Mouse (Mus musculus): Measurements from ENCODE around the gene 4933417A18Rik. TPM values are rescaled to one million over a fixed set of nuclear protein-coding genes. Genes with fewer than 3 reads are reported as not detected.
"Not testable (repeated sequence)": the region's sequence is repeated elsewhere in the genome, so short reads cannot be mapped to it uniquely, and the experiment has no call there.

4933417A18Rik gene
- total and polyA plus RNA-seq, 3 experiments: not detected

- H3K4me1 ChIP-seq (ENCODE audit: insufficient read depth, low read depth, low read length): no peaks in the 10 kb centered on the region; the same call in 1 of the 2 replicates
- DNase-seq (ENCODE audit: low spot score) (no peak), ATAC-seq (ENCODE audit: extremely low read depth, insufficient number of reproducible peaks, low FRiP score, poor library complexity, severe bottlenecking) (no peak)
- no peak overlapping the region for H3K4me3 ChIP-seq (ENCODE audit: low read depth, low read length)
- H3K36me3 ChIP-seq (replicated peaks): no peaks in the 10 kb centered on the region
- no peaks in the 10 kb centered on the region for H3K9me3 ChIP-seq (replicated peaks)
- H3K27me3 ChIP-seq (ENCODE audit: insufficient read depth, low read length): peaks cover 41% of the 10 kb centered on the region
- no peak for TF ChIP-seq CTCF (IDR thresholded peaks at IDR 0.05; ENCODE audit: low read depth, low read length)
- no peak for TF ChIP-seq GATA2 (IDR thresholded peaks at IDR 0.05; ENCODE audit: borderline replicate concordance, low read depth, low read length)
- no peak for TF ChIP-seq TAL1 (conservative IDR thresholded peaks at IDR 0.05; ENCODE audit: low read depth, low read length)
- TF ChIP-seq POLR2AphosphoS5 (IDR thresholded peaks at IDR 0.05; ENCODE audit: insufficient replicate concordance, low read depth, low read length): no peak
- no peak for TF ChIP-seq GATA1 (IDR thresholded peaks at IDR 0.05; ENCODE audit: borderline replicate concordance, low read length)
These were observed 37.0 kb downstream of the 4933417A18Rik start for GRCm38 (mm10) chr13:34960996-34961770.

GRCm38 (mm10) chr13:34963511-34964397 lies 39.5 kb downstream of the 4933417A18Rik start, which contains the start of gene Eci3:
Eci3 (minus strand) TSS chr13:34963810.
- Histone ChIP-seq H3K27me3 (ENCODE audit: insufficient read depth, low read length) (peaks cover 38% of the 10 kb centered on the region), H3K36me3 (replicated peaks) (no peaks in the 10 kb centered on the region), H3K4me1 (ENCODE audit: insufficient read depth, low read depth, low read length) (no peaks in the 10 kb centered on the region; the same call in 1 of the 2 replicates), H3K9me3 (replicated peaks) (no peaks in the 10 kb centered on the region), H3K4me3 (ENCODE audit: low read depth, low read length) (no peak within 1 kb of the TSS)
- DNase-seq (ENCODE audit: low spot score): no peak
- no peak for ATAC-seq (ENCODE audit: extremely low read depth, insufficient number of reproducible peaks, low FRiP score, poor library complexity, severe bottlenecking)
- TF ChIP-seq GATA1 (IDR thresholded peaks at IDR 0.05; ENCODE audit: borderline replicate concordance, low read length) (no peak), CTCF (IDR thresholded peaks at IDR 0.05; ENCODE audit: low read depth, low read length) (no peak), TAL1 (conservative IDR thresholded peaks at IDR 0.05; ENCODE audit: low read depth, low read length) (no peak), GATA2 (IDR thresholded peaks at IDR 0.05; ENCODE audit: borderline replicate concordance, low read depth, low read length) (no peak), POLR2AphosphoS5 (IDR thresholded peaks at IDR 0.05; ENCODE audit: insufficient replicate concordance, low read depth, low read length) (no peak)

- TF ChIP-seq POLR2AphosphoS5 (IDR thresholded peaks at IDR 0.05; ENCODE audit: insufficient replicate concordance, low read depth, low read length): no peak
- TF ChIP-seq TAL1 (conservative IDR thresholded peaks at IDR 0.05; ENCODE audit: low read depth, low read length): no peak
- TF ChIP-seq CTCF (IDR thresholded peaks at IDR 0.05; ENCODE audit: low read depth, low read length): no peak
- TF ChIP-seq GATA1 (IDR thresholded peaks at IDR 0.05; ENCODE audit: borderline replicate concordance, low read length): no peak
- Histone ChIP-seq H3K27me3 (ENCODE audit: insufficient read depth, low read length) (peaks cover 40% of the 10 kb centered on the region), H3K4me1 (ENCODE audit: insufficient read depth, low read depth, low read length) (no peaks in the 10 kb centered on the region; the same call in 1 of the 2 replicates), H3K4me3 (ENCODE audit: low read depth, low read length) (no peak overlapping the region), H3K36me3 (replicated peaks) (no peaks in the 10 kb centered on the region), H3K9me3 (replicated peaks) (no peaks in the 10 kb centered on the region)
- ATAC-seq (ENCODE audit: extremely low read depth, insufficient number of reproducible peaks, low FRiP score, poor library complexity, severe bottlenecking): no peak
- no peak for DNase-seq (ENCODE audit: low spot score)
These were observed 40.2 kb downstream of the 4933417A18Rik start for GRCm38 (mm10) chr13:34964419-34964818.

GRCm38 (mm10) chr13:34964866-34965265 lies 40.7 kb downstream of the 4933417A18Rik start:
- TF ChIP-seq TAL1 (conservative IDR thresholded peaks at IDR 0.05; ENCODE audit: low read depth, low read length): no peak
- H3K4me3 ChIP-seq (ENCODE audit: low read depth, low read length): no peak overlapping the region
- no peaks in the 10 kb centered on the region for H3K36me3 ChIP-seq (replicated peaks)
- H3K9me3 ChIP-seq (replicated peaks): no peaks in the 10 kb centered on the region
- ATAC-seq (ENCODE audit: extremely low read depth, insufficient number of reproducible peaks, low FRiP score, poor library complexity, severe bottlenecking) (no peak), DNase-seq (ENCODE audit: low spot score) (no peak)
- H3K4me1 ChIP-seq (ENCODE audit: insufficient read depth, low read depth, low read length): no peaks in the 10 kb centered on the region; the same call in 1 of the 2 replicates
- peaks cover 39% of the 10 kb centered on the region for H3K27me3 ChIP-seq (ENCODE audit: insufficient read depth, low read length)

GRCm38 (mm10) chr13:34965647-34966046 lies 41.4 kb downstream of the 4933417A18Rik start:
- H3K9me3 ChIP-seq (replicated peaks); DNase-seq (ENCODE audit: low spot score); H3K36me3 ChIP-seq (replicated peaks); ATAC-seq (ENCODE audit: extremely low read depth, insufficient number of reproducible peaks, low FRiP score, poor library complexity, severe bottlenecking); H3K4me3 ChIP-seq (ENCODE audit: low read depth, low read length); H3K4me1 ChIP-seq (ENCODE audit: insufficient read depth, low read depth, low read length): not testable (repeated sequence)
- peaks cover 43% of the 10 kb centered on the region for H3K27me3 ChIP-seq (ENCODE audit: insufficient read depth, low read length)

GRCm38 (mm10) chr13:34972456-34972855 lies 48.2 kb downstream of the 4933417A18Rik start:
- not testable (repeated sequence) for DNase-seq (ENCODE audit: low spot score); H3K4me3 ChIP-seq (ENCODE audit: low read depth, low read length); ATAC-seq (ENCODE audit: extremely low read depth, insufficient number of reproducible peaks, low FRiP score, poor library complexity, severe bottlenecking); H3K4me1 ChIP-seq (ENCODE audit: insufficient read depth, low read depth, low read length); H3K36me3 ChIP-seq (replicated peaks); H3K9me3 ChIP-seq (replicated peaks)
- peaks cover 16% of the 10 kb centered on the region; the same call in 1 of the 2 replicates for H3K27me3 ChIP-seq (ENCODE audit: insufficient read depth, low read length)

Measured in G1E (cell line).